Mouse (Mus musculus): ENCODE data around the gene Pnmal1. TPM values are rescaled to one million over a fixed set of nuclear protein-coding genes. Genes with fewer than 3 reads are reported as not detected.

The Pnmal1 gene
- total and polyA plus RNA-seq, 3 experiments = 0.01 to 0.05 TPM; not detected in 1

DNA sequence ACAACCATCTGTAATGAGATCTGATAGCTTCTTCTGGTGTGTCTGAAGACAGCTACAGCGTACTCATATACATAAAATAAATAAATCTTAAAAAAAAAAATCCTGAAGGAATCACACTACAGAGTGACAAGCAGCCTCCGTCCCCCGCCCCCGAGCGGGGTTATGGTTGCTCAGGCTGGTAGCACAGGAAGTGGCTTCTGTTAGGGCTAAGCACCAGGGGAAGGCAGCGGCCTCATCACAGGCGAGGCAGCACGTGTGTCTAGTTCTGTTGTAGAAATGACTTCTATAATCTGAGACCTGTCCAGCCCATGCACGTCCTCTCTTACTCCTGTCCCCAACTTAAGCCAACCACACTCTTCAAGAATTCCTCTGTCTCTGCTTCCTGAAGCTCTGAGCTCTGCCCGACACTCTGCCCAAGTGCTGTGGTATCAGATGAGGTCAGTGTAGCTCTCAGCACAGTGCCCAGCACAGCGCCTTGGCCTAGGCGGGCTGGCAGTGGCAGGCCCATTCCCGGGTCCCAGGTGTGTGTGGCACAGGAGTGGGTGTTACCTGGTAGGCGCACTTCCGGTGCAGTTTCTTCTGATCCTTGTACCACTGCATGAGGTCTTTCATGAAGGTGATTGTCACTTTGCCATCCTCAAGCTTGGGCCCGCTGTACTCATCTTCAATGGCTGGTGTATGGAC, 50.0 kb downstream of the Pnmal1 start:
- H3K4me1 ChIP-seq (ENCODE audit: insufficient read depth, low read depth, low read length) = peaks cover 25% of the 10 kb centered on the region
- no peaks in the 10 kb centered on the region for H3K27me3 ChIP-seq (ENCODE audit: insufficient read depth, low read length)
- H3K9me3 ChIP-seq (replicated peaks) = no peaks in the 10 kb centered on the region
- TF ChIP-seq GATA1 (IDR thresholded peaks at IDR 0.05; ENCODE audit: borderline replicate concordance, low read length) (no peak), CTCF (IDR thresholded peaks at IDR 0.05; ENCODE audit: low read depth, low read length) (no peak), POLR2AphosphoS5 (IDR thresholded peaks at IDR 0.05; ENCODE audit: insufficient replicate concordance, low read depth, low read length) (no peak), TAL1 (conservative IDR thresholded peaks at IDR 0.05; ENCODE audit: low read depth, low read length) (no peak)
- no peak overlapping the region for H3K4me3 ChIP-seq (ENCODE audit: low read depth, low read length)
- ATAC-seq (ENCODE audit: extremely low read depth, insufficient number of reproducible peaks, low FRiP score, poor library complexity, severe bottlenecking) (no peak), DNase-seq (ENCODE audit: low spot score) (no peak)
- peaks cover 100% of the 10 kb centered on the region for H3K36me3 ChIP-seq (replicated peaks)

DNA sequence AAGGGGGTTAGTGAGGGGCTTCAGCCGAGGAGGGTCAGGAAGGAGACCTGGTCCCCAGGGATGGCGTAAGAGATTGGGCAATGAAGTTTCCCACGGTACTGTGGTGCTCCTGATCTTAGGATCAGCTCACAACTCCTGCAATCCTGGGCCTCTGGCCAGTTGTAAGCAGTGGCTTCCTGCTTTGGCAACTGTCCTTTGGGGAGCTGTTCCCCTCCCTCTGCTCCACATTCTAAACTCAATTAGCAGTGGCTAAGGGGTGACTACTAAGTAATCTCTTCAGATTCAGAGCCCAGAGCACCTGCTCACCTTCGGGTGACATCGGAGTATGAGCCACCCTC, 50.5 kb downstream of the Pnmal1 start:
- peaks cover 100% of the 10 kb centered on the region for H3K36me3 ChIP-seq (replicated peaks)
- TF ChIP-seq TAL1 (conservative IDR thresholded peaks at IDR 0.05; ENCODE audit: low read depth, low read length) (no peak), GATA2 (IDR thresholded peaks at IDR 0.05; ENCODE audit: borderline replicate concordance, low read depth, low read length) (no peak)
- no peaks in the 10 kb centered on the region for H3K9me3 ChIP-seq (replicated peaks)
- ATAC-seq (ENCODE audit: extremely low read depth, insufficient number of reproducible peaks, low FRiP score, poor library complexity, severe bottlenecking) = no peak
- no peaks in the 10 kb centered on the region for H3K27me3 ChIP-seq (ENCODE audit: insufficient read depth, low read length)
- DNase-seq (ENCODE audit: low spot score) = no peak
- no peak overlapping the region for H3K4me3 ChIP-seq (ENCODE audit: low read depth, low read length)
- H3K4me1 ChIP-seq (ENCODE audit: insufficient read depth, low read depth, low read length) = peaks cover 27% of the 10 kb centered on the region

DNA sequence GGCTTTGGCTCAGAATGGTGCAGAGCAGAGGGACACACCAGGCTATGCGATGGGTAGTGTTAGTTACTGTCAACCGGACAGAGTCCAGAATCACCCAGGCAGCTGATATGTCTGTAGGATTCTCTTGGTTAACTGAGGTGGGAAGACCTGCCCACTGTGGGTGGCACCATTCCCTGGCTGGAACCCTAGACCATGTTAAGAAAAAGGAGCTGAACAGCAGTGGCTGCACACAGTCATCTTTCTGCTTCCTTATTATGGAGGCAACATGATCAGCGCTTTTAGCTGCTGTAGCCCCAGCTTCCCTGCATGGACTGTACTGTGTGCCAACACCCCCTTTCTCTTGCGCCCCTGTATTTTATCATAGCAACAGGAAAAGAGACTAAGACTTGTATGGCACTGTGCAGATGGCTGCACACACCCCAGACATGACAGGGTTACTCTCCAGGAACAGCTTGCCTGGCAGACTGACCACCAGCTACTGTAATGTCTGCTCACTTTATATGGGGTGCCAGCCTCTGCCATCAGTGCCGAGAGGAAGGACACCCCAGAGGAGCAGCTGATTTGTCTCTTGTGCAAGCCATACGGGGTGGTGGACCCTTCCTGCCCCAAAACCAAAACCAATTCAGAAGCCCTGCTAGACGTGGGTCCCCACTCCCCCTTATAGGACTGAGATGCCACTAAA, 52.6 kb downstream of the Pnmal1 start:
- no peaks in the 10 kb centered on the region for H3K27me3 ChIP-seq (ENCODE audit: insufficient read depth, low read length)
- no peak for TF ChIP-seq CTCF (IDR thresholded peaks at IDR 0.05; ENCODE audit: low read depth, low read length)
- TF ChIP-seq POLR2AphosphoS5 (IDR thresholded peaks at IDR 0.05; ENCODE audit: insufficient replicate concordance, low read depth, low read length) = no peak
- no peak for TF ChIP-seq GATA2 (IDR thresholded peaks at IDR 0.05; ENCODE audit: borderline replicate concordance, low read depth, low read length)
- peaks cover 100% of the 10 kb centered on the region for H3K36me3 ChIP-seq (replicated peaks)
- ATAC-seq (ENCODE audit: extremely low read depth, insufficient number of reproducible peaks, low FRiP score, poor library complexity, severe bottlenecking) (no peak), DNase-seq (ENCODE audit: low spot score) (no peak)
- H3K9me3 ChIP-seq (replicated peaks) = no peaks in the 10 kb centered on the region
- peaks cover 29% of the 10 kb centered on the region for H3K4me1 ChIP-seq (ENCODE audit: insufficient read depth, low read depth, low read length)
- no peak overlapping the region for H3K4me3 ChIP-seq (ENCODE audit: low read depth, low read length)

Other genes with a start within 250 kb of the Pnmal1 start
- not detected in 2 replicates for gene Ceacam9, start 237.8 kb upstream of the Pnmal1 start, total RNA-seq (2014; fragmentation: Nextera tagmentation)
- gene Ceacam9, start 237.8 kb upstream of the Pnmal1 start, total RNA-seq (2017) = 0.06 and 0.49 TPM in 2 replicates
- gene Ceacam9, start 237.8 kb upstream of the Pnmal1 start, polyA plus RNA-seq (2012) = not detected in 2 replicates
- gene Ap2s1, start 221.3 kb upstream of the Pnmal1 start, total RNA-seq (2014; fragmentation: Nextera tagmentation) = 67.8 and 71.1 TPM in 2 replicates
- 97.6 and 127 TPM in 2 replicates for gene Ap2s1, start 221.3 kb upstream of the Pnmal1 start, total RNA-seq (2017)
- 373 and 405 TPM in 2 replicates for gene Ap2s1, start 221.3 kb upstream of the Pnmal1 start, polyA plus RNA-seq (2012)
- 18.8 and 61.2 TPM in 2 replicates for gene Slc1a5, start 178.3 kb upstream of the Pnmal1 start, total RNA-seq (2014; fragmentation: Nextera tagmentation)
- gene Slc1a5, start 178.3 kb upstream of the Pnmal1 start, total RNA-seq (2017) = 5.9 and 7.1 TPM in 2 replicates
- gene Slc1a5, start 178.3 kb upstream of the Pnmal1 start, polyA plus RNA-seq (2012) = 13.9 and 14.7 TPM in 2 replicates
- gene Strn4, start 143.8 kb upstream of the Pnmal1 start, total RNA-seq (2014; fragmentation: Nextera tagmentation) = 40.3 and 67.7 TPM in 2 replicates
- 33.8 and 38.9 TPM in 2 replicates for gene Strn4, start 143.8 kb upstream of the Pnmal1 start, total RNA-seq (2017)
- gene Strn4, start 143.8 kb upstream of the Pnmal1 start, polyA plus RNA-seq (2012) = 62.4 and 64.4 TPM in 2 replicates
- gene Fkrp, start 142.9 kb upstream of the Pnmal1 start, total RNA-seq (2014; fragmentation: Nextera tagmentation) = 12.3 and 18.0 TPM in 2 replicates
- gene Fkrp, start 142.9 kb upstream of the Pnmal1 start, total RNA-seq (2017) = 10.5 and 11.3 TPM in 2 replicates
- 30.6 and 32.9 TPM in 2 replicates for gene Fkrp, start 142.9 kb upstream of the Pnmal1 start, polyA plus RNA-seq (2012)
- gene Prkd2, start 116.8 kb upstream of the Pnmal1 start, total RNA-seq (2014; fragmentation: Nextera tagmentation) = 23.6 and 28.7 TPM in 2 replicates
- 3.9 and 4.4 TPM in 2 replicates for gene Prkd2, start 116.8 kb upstream of the Pnmal1 start, total RNA-seq (2017)
- 13.6 and 22.4 TPM in 2 replicates for gene Prkd2, start 116.8 kb upstream of the Pnmal1 start, polyA plus RNA-seq (2012)
- 0.30 TPM in 1 of 2 replicates, not detected in the other for gene Dact3, start 84.4 kb upstream of the Pnmal1 start, total RNA-seq (2014; fragmentation: Nextera tagmentation)
- 0.05 and 0.12 TPM in 2 replicates for gene Dact3, start 84.4 kb upstream of the Pnmal1 start, total RNA-seq (2017)
- 0.28 and 0.30 TPM in 2 replicates for gene Dact3, start 84.4 kb upstream of the Pnmal1 start, polyA plus RNA-seq (2012)
- gene Gng8, start 67.9 kb upstream of the Pnmal1 start, total RNA-seq (2014; fragmentation: Nextera tagmentation) = not detected in 2 replicates
- 0.23 TPM in 1 of 2 replicates, not detected in the other for gene Gng8, start 67.9 kb upstream of the Pnmal1 start, total RNA-seq (2017)
- gene Gng8, start 67.9 kb upstream of the Pnmal1 start, polyA plus RNA-seq (2012) = not detected in 2 replicates
- not detected in 2 replicates for gene Ptgir, start 53.2 kb upstream of the Pnmal1 start, total RNA-seq (2014; fragmentation: Nextera tagmentation)
- 3.1 and 3.5 TPM in 2 replicates for gene Ptgir, start 53.2 kb upstream of the Pnmal1 start, total RNA-seq (2017)
- gene Ptgir, start 53.2 kb upstream of the Pnmal1 start, polyA plus RNA-seq (2012) = 0.05 and 0.07 TPM in 2 replicates
- gene Calm3, start 35.6 kb upstream of the Pnmal1 start, total RNA-seq (2014; fragmentation: Nextera tagmentation) = 157 and 166 TPM in 2 replicates
- gene Calm3, start 35.6 kb upstream of the Pnmal1 start, total RNA-seq (2017) = 313 and 344 TPM in 2 replicates
- 792 and 815 TPM in 2 replicates for gene Calm3, start 35.6 kb upstream of the Pnmal1 start, polyA plus RNA-seq (2012)
- not detected in 2 replicates for gene Pnmal2, start 15.0 kb upstream of the Pnmal1 start, total RNA-seq (2014; fragmentation: Nextera tagmentation)
- 0.06 and 0.22 TPM in 2 replicates for gene Pnmal2, start 15.0 kb upstream of the Pnmal1 start, total RNA-seq (2017)
- not detected in 2 replicates for gene Pnmal2, start 15.0 kb upstream of the Pnmal1 start, polyA plus RNA-seq (2012)
- gene Gm42372, start 23.4 kb downstream of the Pnmal1 start, total RNA-seq (2014; fragmentation: Nextera tagmentation) = not detected in 2 replicates
- gene Gm42372, start 23.4 kb downstream of the Pnmal1 start, total RNA-seq (2017) = 0.06 and 0.22 TPM in 2 replicates
- gene Gm42372, start 23.4 kb downstream of the Pnmal1 start, polyA plus RNA-seq (2012) = not detected in 2 replicates
- 7.1 and 8.2 TPM in 2 replicates for gene Ccdc8, start 33.0 kb downstream of the Pnmal1 start, total RNA-seq (2014; fragmentation: Nextera tagmentation)
- 3.3 and 4.1 TPM in 2 replicates for gene Ccdc8, start 33.0 kb downstream of the Pnmal1 start, total RNA-seq (2017)
- gene Ccdc8, start 33.0 kb downstream of the Pnmal1 start, polyA plus RNA-seq (2012) = 17.6 and 18.6 TPM in 2 replicates
- gene Ppp5c, start 68.2 kb downstream of the Pnmal1 start, total RNA-seq (2014; fragmentation: Nextera tagmentation) = 102 and 112 TPM in 2 replicates
- gene Ppp5c, start 68.2 kb downstream of the Pnmal1 start, total RNA-seq (2017) = 44.9 and 50.2 TPM in 2 replicates
- 92.9 and 94.1 TPM in 2 replicates for gene Ppp5c, start 68.2 kb downstream of the Pnmal1 start, polyA plus RNA-seq (2012)
- gene Hif3a, start 102.7 kb downstream of the Pnmal1 start, total RNA-seq (2014; fragmentation: Nextera tagmentation) = 240 and 246 TPM in 2 replicates
- 18.0 and 19.6 TPM in 2 replicates for gene Hif3a, start 102.7 kb downstream of the Pnmal1 start, total RNA-seq (2017)
- 162 and 183 TPM in 2 replicates for gene Hif3a, start 102.7 kb downstream of the Pnmal1 start, polyA plus RNA-seq (2012)
- 0.87 and 1.9 TPM in 2 replicates for gene Psg16, start 114.4 kb downstream of the Pnmal1 start, total RNA-seq (2014; fragmentation: Nextera tagmentation)
- gene Psg16, start 114.4 kb downstream of the Pnmal1 start, total RNA-seq (2017) = 0.29 and 0.71 TPM in 2 replicates
- gene Psg16, start 114.4 kb downstream of the Pnmal1 start, polyA plus RNA-seq (2012) = 0.02 and 0.08 TPM in 2 replicates
- gene Ceacam3, start 190.6 kb downstream of the Pnmal1 start, total RNA-seq (2014; fragmentation: Nextera tagmentation) = not detected in 2 replicates
- gene Ceacam3, start 190.6 kb downstream of the Pnmal1 start, total RNA-seq (2017) = 0.29 and 0.44 TPM in 2 replicates
- 0.02 TPM in 1 of 2 replicates, not detected in the other for gene Ceacam3, start 190.6 kb downstream of the Pnmal1 start, polyA plus RNA-seq (2012)
- not detected in 2 replicates for gene Psg29, start 243.8 kb downstream of the Pnmal1 start, total RNA-seq (2014; fragmentation: Nextera tagmentation)
- 0.06 and 0.11 TPM in 2 replicates for gene Psg29, start 243.8 kb downstream of the Pnmal1 start, total RNA-seq (2017)
- gene Psg29, start 243.8 kb downstream of the Pnmal1 start, polyA plus RNA-seq (2012) = not detected in 2 replicates